Mouse (Mus musculus) layer of hippocampus, postnatal 10 days (tissue): ENCODE results near the gene Nras. TPM values are rescaled to one million over a fixed set of nuclear protein-coding genes. Genes with fewer than 3 reads are reported as not detected.
A peak's percentile ranks its signal among the peaks of the same experiment; 100 is the strongest.

Source experiments
- DNase-seq, 2 experiments: peaks; one replicate each; pipeline ENCODE4 v3.0.0; 2021; ENCODE audit warnings: low spot score in 2 of 2
- long read RNA-seq: library from polyadenylated mRNA; stranded (forward); transcript quantifications from one replicate; pipeline ENCODE4 v2.0.0, GENCODE M21; 2023
- total RNA-seq, 2 experiments: library from RNA; stranded (reverse); gene quantifications; 2 replicates each; pipeline ENCODE4 v1.2.3; 2021

Nras gene
- total RNA-seq = 100 to 1,000 TPM; 122 to 163 TPM
- long read RNA-seq, full-length matches to known transcripts = 36 of 49 reads
- long read RNA-seq, partial matches to known transcripts = 2 of 49 reads
- long read RNA-seq, other reads (novel, unspliced or antisense) = 11 of 49 reads

DNA sequence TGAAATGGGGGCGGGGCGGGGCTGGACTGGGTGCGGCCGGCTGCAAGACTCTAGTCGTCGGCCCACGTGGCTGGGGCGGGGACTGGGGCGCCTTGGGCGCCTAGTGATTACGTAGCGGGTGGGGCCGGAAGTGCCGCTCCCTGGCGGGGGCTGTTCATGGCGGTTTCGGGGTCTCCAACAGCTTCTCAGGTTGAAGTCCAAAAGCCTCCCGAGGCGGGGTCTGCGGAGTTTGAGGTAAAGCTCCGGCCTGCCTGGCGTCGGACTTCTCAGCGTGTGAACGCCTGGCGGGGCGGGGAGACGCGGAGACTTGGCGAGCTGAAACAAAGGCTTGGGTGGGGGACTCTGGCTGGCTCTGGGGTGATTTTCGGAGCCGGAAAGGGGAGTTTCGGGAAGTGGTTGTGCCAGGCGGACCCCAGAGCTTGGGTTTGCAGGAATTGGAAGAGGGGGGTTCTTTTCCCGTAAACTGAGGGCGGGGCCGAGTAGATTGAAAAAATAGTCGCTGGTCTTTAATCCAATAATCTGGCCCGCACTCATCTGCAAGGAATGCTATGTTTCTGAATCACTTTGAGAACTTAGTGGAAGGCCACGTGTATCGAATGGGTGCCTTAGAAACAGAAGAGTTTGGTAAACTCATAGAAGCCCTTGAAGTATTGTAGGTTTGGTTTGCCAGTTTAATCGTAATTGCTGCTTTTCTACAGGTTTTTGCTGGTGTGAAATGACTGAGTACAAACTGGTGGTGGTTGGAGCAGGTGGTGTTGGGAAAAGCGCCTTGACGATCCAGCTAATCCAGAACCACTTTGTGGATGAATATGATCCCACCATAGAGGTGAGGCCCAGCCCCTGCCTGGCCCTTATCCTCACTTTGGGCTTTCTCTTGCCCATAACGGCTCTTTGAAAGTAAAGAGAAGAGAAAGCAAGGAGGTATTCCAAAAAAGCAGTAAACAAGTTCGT is at the start of gene Nras:
Gene Nras (plus strand): TSS at position 79 of the 951 bp plus-strand sequence.
- peak; percentile 94 for DNase-seq

GRCm38 (mm10) chr3:103017350-103017749 is 40.7 kb upstream of the Nras start:
- no peak for DNase-seq

GRCm38 (mm10) chr3:103019462-103019861 is 38.6 kb upstream of the Nras start:
- no peak for DNase-seq

GRCm38 (mm10) chr3:103020249-103020942 is 37.7 kb upstream of the Nras start, which contains the start of gene Csde1:
Gene Csde1 (plus strand): TSS chr3:103020426.
- DNase-seq = peak; percentile 95 to 97

GRCm38 (mm10) chr3:103020943-103021638 is 37.0 kb upstream of the Nras start:
- DNase-seq = peak; percentile 86 to 89

DNA sequence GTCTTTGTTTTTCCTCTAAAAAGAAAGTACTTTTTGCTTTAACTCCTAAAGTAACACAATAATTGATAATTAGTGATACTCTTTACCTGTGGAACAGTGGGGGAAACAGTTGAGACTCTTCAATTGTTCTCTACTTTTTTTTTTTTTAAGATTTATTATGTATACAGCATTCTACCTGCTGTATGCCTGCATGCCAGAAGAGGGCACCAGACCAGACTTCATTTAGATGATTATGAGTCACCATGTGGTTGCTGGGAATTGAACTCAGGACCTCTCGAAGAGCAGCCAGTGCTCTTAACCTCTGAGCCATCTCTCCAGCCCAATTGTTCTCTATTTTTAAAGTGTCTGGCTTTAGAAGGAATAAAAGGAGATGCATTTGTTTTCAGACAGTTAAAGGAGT is 31.9 kb upstream of the Nras start:
- no peak for DNase-seq

GRCm38 (mm10) chr3:103040285-103040684 is 17.8 kb upstream of the Nras start:
- DNase-seq = no peak

GRCm38 (mm10) chr3:103040861-103041379 is 17.2 kb upstream of the Nras start:
- no peak for DNase-seq

- no peak for DNase-seq
Measured at GRCm38 (mm10) chr3:103056016-103056595, 2.0 kb upstream of the Nras start.

DNA sequence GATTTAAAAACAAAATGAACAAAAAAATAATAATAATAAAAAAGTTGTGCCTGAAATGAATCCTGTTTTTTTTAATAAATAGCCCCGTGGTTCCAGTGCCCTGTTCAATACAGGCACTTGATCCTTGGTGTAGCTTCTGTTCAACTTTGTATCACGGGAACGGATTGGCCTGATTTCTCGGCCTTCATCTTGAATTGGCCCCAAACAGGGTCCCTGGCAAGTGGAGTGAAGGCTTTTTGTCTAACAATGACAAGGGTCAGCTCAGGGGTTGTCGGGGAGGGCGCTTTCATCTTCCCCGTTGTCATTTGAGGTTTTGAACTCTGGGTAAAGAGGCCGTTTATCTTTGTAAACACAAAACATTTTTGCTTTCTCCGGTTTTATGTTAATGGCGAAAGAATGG is 333 bp upstream of the Nras start:
- peak in 1 of 2 experiments; percentile 22 for DNase-seq

- no peak for DNase-seq
Measured at GRCm38 (mm10) chr3:103066927-103067326, 8.8 kb downstream of the Nras start.

- DNase-seq = no peak
Measured at GRCm38 (mm10) chr3:103068971-103069370, 10.9 kb downstream of the Nras start.

DNA sequence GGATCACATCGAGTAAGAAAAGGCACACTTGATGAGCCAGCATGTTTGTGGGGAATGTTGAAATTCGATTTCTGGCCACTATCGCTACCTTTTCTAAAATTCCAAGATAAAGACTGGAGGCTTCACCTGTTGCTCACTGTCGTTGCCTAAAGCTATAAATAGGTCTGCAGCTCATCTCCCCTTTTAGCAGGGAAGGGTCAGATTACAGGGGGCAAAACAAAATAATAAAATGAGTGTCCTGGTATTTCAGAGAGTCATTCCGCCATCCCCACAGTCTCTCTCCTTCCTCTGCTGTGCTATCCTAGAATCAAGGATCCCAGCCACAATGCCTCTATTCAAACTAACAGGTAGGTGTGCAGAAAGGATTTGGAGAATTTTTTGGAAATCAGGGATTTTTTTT is 15.7 kb downstream of the Nras start, which contains the start of gene Ampd1:
Gene Ampd1 (plus strand): TSS at position 244 of the 400 bp plus-strand sequence.
- no peak for DNase-seq

- no peak for DNase-seq
Measured at GRCm38 (mm10) chr3:103075871-103076270, 17.8 kb downstream of the Nras start.

DNA sequence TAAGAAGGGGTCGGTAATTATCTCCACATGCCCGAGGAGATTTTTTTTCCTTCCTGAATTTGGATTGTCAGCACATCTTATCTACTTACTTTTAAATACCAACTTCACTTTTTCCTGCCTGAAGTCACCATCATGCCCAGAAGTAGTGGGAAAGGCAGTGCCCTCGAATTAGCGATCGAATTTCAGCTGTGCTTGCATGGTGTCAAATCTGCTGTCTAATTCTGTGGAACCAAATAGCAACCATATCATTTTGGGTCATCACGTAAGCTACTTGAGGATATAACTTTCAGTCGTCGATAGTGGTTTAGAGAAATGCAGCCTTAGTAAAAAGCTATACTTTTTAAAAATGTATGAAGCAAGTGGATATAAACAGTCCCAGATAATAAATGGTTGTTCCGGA is 18.4 kb downstream of the Nras start:
- DNase-seq = no peak

DNA sequence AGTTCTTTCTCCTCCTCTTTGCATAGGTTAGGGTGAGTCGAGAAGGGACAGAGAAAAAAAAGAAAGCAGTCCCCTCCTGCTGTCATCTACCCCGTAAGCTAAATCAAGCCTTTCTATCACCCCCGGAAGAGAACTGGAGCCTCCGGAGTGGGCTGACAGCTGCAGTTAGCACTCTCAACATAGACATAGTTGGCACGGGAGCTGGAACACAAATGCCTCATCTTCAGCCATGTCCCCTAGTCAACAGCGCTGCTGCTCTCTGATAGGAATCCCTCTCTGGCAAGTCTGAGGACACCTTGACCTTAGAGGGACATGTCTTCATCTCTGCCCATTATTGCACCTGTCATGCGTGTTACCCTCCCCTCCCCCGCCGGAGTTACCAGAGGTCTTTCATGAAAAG is 21.2 kb downstream of the Nras start:
- peak in 1 of 2 experiments; percentile 6 for DNase-seq

DNA sequence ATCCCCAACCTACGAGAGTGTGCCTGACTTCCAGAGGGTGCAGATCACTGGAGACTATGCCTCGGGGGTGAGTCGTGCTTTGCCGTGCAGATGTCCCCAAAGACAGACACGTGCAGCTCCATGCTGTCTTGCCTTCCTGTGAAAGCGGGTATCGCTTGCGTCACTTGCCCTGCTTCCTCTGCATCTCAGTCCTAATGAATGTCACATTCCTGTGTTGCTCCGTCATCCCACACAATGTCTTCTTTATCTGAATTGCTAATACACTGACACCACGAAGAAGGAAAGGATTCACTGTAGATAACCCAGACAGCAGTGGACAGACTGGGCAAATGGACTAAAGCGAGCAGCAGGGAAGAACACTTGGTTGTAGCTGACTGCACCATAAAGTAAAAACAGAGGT is 23.0 kb downstream of the Nras start:
- no peak for DNase-seq

- DNase-seq = peak in 1 of 2 experiments; percentile 6
Measured at GRCm38 (mm10) chr3:103081861-103082453, 23.9 kb downstream of the Nras start.

GRCm38 (mm10) chr3:103082761-103083160 is 24.7 kb downstream of the Nras start:
- DNase-seq = no peak

- no peak for DNase-seq
Measured at GRCm38 (mm10) chr3:103085986-103086385, 27.9 kb downstream of the Nras start.
